Mouse (Mus musculus) CH12.LX (cell line): ENCODE data around the gene Rab36.

ENCODE experiments used
- BHLHE40 ChIP-seq: IDR thresholded peaks from 2 replicates; pipeline ENCODE4 v1.6.1; 2011; ENCODE audit warnings: mild to moderate bottlenecking, low read depth, low read length, improper control_type of control experiment
- CTCF ChIP-seq, 2 experiments: IDR thresholded peaks in 1 of 2; conservative IDR thresholded peaks in 1 of 2; 2 replicates each; pipeline ENCODE4 v1.5.1; 2011 to 2012; ENCODE audit warnings: low read depth in 2 of 2, low read length in 2 of 2, improper control_type of control experiment in 1 of 2, inconsistent platforms in 1 of 2, mild to moderate bottlenecking in 1 of 2, moderate library complexity in 1 of 2
- ELF1 ChIP-seq: IDR thresholded peaks from 2 replicates; pipeline ENCODE4 v1.6.1; 2014; ENCODE audit warnings: low read depth, mild to moderate bottlenecking, inconsistent platforms, low read length, improper control_type of control experiment
- EP300 ChIP-seq: IDR thresholded peaks from 2 replicates; pipeline ENCODE4 v1.6.1; 2011; ENCODE audit warnings: low read length, improper control_type of control experiment
- ETS1 ChIP-seq: conservative IDR thresholded peaks from 2 replicates; pipeline ENCODE4 v1.6.1; 2012; ENCODE audit warnings: low read depth, mild to moderate bottlenecking, inconsistent platforms, low read length, improper control_type of control experiment, moderate library complexity
- JUND ChIP-seq: conservative IDR thresholded peaks from 2 replicates; pipeline ENCODE4 v1.6.1; 2011; ENCODE audit warnings: low read depth, low read length, improper control_type of control experiment
- MAFK ChIP-seq: IDR thresholded peaks from 2 replicates; pipeline ENCODE4 v1.6.1; 2011; ENCODE audit warnings: low read length, improper control_type of control experiment; ENCODE audit not compliant: insufficient replicate concordance
- MAZ ChIP-seq: IDR thresholded peaks from 2 replicates; pipeline ENCODE4 v1.6.1; 2012; ENCODE audit warnings: low read depth, mild to moderate bottlenecking, inconsistent platforms, low read length, improper control_type of control experiment, moderate library complexity
- NELFE ChIP-seq: IDR thresholded peaks from 2 replicates; pipeline ENCODE4 v1.6.1; 2011; ENCODE audit warnings: low read depth, low read length, improper control_type of control experiment
- POLR2A ChIP-seq: IDR thresholded peaks from 2 replicates; pipeline ENCODE4 v1.6.1; 2011; ENCODE audit warnings: low read depth, mild to moderate bottlenecking, improper control_type of control experiment, low read length
- POLR2AphosphoS2 ChIP-seq: IDR thresholded peaks from 2 replicates; pipeline ENCODE4 v1.6.1; 2011; ENCODE audit warnings: low read depth, low read length, improper control_type of control experiment
- RAD21 ChIP-seq: IDR thresholded peaks from 2 replicates; pipeline ENCODE4 v1.6.1; 2011; ENCODE audit warnings: low read depth, mild to moderate bottlenecking, low read length, improper control_type of control experiment, moderate library complexity
- USF2 ChIP-seq: conservative IDR thresholded peaks from 2 replicates; pipeline ENCODE4 v1.6.1; 2011; ENCODE audit warnings: low read depth, low read length, improper control_type of control experiment
- ZC3H11A ChIP-seq: IDR thresholded peaks from 2 replicates; pipeline ENCODE4 v1.6.1; 2012; ENCODE audit warnings: low read depth, mild to moderate bottlenecking, inconsistent platforms, low read length, improper control_type of control experiment

DNA sequence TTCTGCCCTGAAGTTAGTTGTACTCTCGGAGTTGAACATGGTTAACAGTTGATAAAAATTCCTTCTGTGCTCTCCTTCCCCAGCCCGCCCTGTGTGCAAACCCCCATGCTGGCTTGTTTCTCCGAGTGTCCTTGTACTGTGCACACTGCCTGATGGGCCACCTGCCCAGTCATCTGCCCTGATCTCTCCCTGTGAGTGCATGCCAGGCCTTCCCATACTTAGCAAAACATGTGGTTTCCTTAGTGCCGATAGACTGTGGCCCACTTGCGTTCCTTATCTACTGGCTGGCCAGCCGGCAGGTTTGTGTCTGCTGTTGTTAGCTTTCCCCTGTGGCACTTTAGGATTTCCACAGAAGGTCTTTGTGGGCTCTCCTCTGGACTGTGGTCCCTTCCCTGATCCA is 17.3 kb downstream of the Rab36 start:
- no peak for TF ChIP-seq ZC3H11A
- no peak for TF ChIP-seq CTCF (conservative IDR thresholded peaks at IDR 0.05 in 1 of 2, IDR thresholded peaks at IDR 0.05 in 1 of 2; ENCODE audit: low read depth in 2 of 2, low read length in 2 of 2)
- no peak for TF ChIP-seq BHLHE40
- TF ChIP-seq USF2 = no peak
- no peak for TF ChIP-seq POLR2AphosphoS2
- TF ChIP-seq MAFK = no peak
- TF ChIP-seq ETS1 = no peak
- TF ChIP-seq RAD21 = no peak
- no peak for TF ChIP-seq MAZ
- no peak for TF ChIP-seq JUND
- TF ChIP-seq EP300 = no peak
- no peak for TF ChIP-seq POLR2A
- TF ChIP-seq NELFE = no peak
- no peak for TF ChIP-seq ELF1
